Mouse (Mus musculus) megakaryocyte, adult 5-6 weeks (primary cell): ENCODE measurements at regions not wholly inside any gene's neighbourhood (a gene's known extent, or its start where the extent isn't known, plus 50 kb on each side); places are given as distances from the start of the nearest gene placed in this dataset.
"Not testable (repeated sequence)": the region's sequence is repeated elsewhere in the genome, so short reads cannot be mapped to it uniquely, and the experiment has no call there.

Source experiments
- ATAC-seq: 2 replicates; pipeline ENCODE4 v1.8.0; 2016; ENCODE audit warnings: mild to moderate bottlenecking, inconsistent platforms; ENCODE audit not compliant: poor library complexity, severe bottlenecking

DNA sequence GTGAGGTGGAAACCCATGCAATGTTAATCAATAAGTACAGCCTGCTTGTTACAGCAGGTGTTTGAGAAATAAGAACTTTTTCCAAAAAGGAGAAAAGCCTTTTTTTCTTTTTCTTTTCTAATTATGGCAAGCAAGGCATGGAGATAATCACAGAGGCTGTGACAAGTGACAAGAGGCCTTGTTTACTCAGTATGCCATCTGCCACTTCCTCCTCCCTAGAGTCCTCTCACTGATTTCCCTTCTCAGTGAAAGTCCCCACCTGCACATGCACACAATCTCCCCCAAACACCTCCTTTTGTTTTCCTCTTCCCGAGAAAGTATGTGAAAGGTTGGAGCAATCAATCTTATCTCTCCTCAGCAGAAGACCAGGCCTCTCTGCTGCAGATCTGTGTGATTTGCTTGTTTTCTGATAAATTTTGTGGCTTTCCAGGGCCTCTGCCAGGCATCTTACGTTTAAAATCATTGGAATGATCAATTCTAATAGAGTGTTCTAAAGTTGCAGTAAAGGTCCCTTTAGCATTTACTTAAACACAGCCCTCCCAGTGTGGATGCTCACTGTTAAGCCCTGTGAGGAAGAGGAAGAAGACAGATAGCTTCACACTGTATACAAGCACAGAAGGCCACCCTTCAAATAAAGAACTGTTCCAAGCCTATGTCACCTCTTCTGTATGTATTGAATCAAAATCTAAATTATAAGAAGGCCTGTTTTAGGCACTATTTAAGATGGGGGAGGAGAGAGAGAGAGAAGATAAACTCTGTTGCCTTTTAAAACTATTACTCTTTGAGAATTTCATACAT, 710.5 kb downstream of the Rapgef2 start:
- ATAC-seq: no peak

DNA sequence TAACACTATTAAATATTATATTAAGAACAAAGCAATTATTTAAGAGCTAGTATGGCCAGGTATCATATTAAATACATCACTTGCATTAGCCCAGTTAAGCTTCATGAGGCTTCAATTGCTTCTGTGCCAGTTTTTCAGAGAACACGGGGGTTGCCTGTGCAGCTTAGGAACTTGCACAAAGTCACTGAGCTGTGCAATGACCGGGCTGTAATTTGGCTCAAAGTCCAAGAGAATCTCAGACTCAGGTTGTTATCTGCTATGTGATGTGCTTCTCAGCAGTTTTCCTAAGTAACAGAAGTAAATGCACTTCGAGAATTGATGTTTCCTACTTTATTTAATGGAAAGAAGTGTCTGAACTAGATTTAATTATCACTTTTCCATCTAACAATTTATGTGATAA, 711.5 kb downstream of the Rapgef2 start:
- ATAC-seq: no peak

DNA sequence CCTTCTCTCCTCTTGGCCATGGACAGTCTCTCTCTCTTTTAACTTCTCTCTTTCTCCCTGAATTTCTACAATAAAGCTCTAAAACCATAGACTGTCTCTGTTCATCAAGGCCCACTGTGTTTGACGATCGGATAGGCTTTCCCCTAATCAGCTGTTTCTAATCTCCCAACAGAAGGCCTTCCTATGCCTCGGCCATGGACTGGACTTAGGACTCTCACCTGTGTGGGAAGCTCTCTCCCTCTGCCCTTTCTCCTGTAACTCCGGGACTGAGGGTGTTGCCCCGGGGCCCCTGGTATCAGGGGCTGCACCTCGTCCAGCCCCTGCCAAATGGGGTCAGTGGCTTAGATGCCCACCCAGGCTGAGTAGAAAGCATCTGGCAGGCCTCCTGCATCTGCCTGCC, 713.0 kb downstream of the Rapgef2 start:
- ATAC-seq: no peak

DNA sequence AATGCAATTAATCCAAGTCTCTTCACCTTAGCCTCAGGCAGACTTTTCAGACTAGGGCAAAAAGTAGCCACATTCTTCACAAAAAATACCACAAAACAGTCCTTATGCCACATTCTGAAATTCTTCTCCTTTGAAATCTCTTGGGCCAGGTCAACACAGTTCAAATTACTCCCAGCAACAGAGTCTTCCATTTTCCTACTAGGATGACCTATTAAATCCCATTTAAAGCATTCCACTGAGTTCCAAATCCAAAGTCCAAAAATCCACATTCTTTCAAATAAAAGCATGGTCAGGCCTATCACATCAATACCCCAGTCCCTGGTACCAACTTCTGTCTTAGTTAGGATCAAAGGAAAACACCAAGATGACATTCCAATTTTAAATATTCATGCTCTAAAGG, 721.4 kb downstream of the Rapgef2 start:
- not testable (repeated sequence) for ATAC-seq
